Mouse (Mus musculus): ENCODE results near the gene Grik3. TPM values are rescaled to one million over a fixed set of nuclear protein-coding genes. Genes with fewer than 3 reads are reported as not detected.

The Grik3 gene
- polyA plus RNA-seq, 1 experiment from 2014 or later: 0.12 TPM

DNA sequence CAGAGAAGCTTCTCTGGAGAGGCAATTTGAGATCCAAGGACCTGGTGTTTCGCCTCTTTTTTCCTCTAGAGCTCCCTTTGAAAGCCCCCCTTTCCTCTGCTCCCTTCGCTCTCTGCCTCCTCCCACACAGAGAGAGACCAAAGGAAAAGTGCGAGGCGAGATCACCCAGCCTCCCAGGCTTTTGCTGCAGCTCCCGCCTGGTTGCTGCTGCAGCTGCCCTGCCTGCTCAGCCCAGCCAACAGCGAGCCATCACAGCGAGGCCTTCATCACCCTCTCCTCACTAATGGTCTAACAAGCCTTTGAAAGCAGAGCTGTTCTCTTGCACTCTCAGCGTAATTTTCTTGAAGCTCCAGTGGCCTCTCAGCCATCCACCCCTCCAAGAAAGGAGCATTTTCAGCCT, 196.6 kb downstream of the Grik3 start:
- TF ChIP-seq EP300 (optimal IDR thresholded peaks at IDR 0.05) (no peak), CTCF (IDR thresholded peaks at IDR 0.05; ENCODE audit: low read depth) (no peak)

DNA sequence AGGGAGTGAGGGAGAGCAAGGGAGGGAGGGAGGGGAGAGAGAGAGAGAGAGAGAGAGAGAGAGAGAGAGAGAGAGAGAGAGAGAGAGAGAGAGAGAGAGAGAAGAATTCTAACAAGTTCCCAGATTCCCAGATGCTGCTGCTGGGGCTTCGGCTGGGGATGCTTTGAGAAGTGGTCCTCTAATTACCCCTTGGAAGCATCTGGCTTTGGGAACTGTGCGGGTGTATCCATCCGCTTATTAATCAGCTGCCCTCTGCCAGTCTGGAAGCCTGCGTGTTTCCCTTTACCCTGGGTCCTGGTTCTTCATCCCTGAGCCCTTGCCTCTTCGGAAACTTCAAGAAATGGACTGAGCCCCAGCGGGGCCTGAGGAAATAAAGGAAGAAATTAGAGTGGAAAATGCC, 204.9 kb downstream of the Grik3 start:
- Histone ChIP-seq H3K4me2 (replicated peaks; ENCODE audit: low read depth) (no peak overlapping the region), H3K4me1 (replicated peaks; ENCODE audit: control insufficient read depth, insufficient read depth) (no peaks in the 10 kb centered on the region), H3K27me3 (ENCODE audit: control insufficient read depth, insufficient read depth, low read length) (no peaks in the 10 kb centered on the region), H3K9ac (ENCODE audit: low read length) (no peak overlapping the region), H3K9me3 (ENCODE audit: control insufficient read depth, low read length) (no peaks in the 10 kb centered on the region), H3K27ac (replicated peaks) (no peak overlapping the region), H3K4me3 (ENCODE audit: low read depth, low read length) (no peak overlapping the region), H3K36me3 (ENCODE audit: control insufficient read depth, insufficient read depth, low read length) (no peaks in the 10 kb centered on the region)
- TF ChIP-seq CTCF (IDR thresholded peaks at IDR 0.05; ENCODE audit: low read depth) (no peak), EP300 (optimal IDR thresholded peaks at IDR 0.05) (no peak)
- DNase-seq (ENCODE audit: low spot score) (no peak), ATAC-seq (ENCODE audit: low FRiP score, low TSS enrichment) (no peak)
- 65% methylated on average over 6 of the region's 6 CpGs for WGBS

More for the DNA sequence above, 196.6 kb downstream of the Grik3 start:
- DNase-seq (ENCODE audit: low spot score) (no peak), ATAC-seq (ENCODE audit: low FRiP score, low TSS enrichment) (no peak)
- H3K27me3 ChIP-seq (ENCODE audit: control insufficient read depth, insufficient read depth, low read length): no peaks in the 10 kb centered on the region
- H3K9me3 ChIP-seq (ENCODE audit: control insufficient read depth, low read length): no peaks in the 10 kb centered on the region
- H3K4me2 ChIP-seq (replicated peaks; ENCODE audit: low read depth): no peak overlapping the region
- 40% methylated on average over 8 of the region's 8 CpGs for WGBS
- no peaks in the 10 kb centered on the region for H3K36me3 ChIP-seq (ENCODE audit: control insufficient read depth, insufficient read depth, low read length)
- H3K9ac ChIP-seq (ENCODE audit: low read length): no peak overlapping the region
- H3K27ac ChIP-seq (replicated peaks): no peak overlapping the region
- no peak overlapping the region for H3K4me3 ChIP-seq (ENCODE audit: low read depth, low read length)
- no peaks in the 10 kb centered on the region for H3K4me1 ChIP-seq (replicated peaks; ENCODE audit: control insufficient read depth, insufficient read depth)

DNA sequence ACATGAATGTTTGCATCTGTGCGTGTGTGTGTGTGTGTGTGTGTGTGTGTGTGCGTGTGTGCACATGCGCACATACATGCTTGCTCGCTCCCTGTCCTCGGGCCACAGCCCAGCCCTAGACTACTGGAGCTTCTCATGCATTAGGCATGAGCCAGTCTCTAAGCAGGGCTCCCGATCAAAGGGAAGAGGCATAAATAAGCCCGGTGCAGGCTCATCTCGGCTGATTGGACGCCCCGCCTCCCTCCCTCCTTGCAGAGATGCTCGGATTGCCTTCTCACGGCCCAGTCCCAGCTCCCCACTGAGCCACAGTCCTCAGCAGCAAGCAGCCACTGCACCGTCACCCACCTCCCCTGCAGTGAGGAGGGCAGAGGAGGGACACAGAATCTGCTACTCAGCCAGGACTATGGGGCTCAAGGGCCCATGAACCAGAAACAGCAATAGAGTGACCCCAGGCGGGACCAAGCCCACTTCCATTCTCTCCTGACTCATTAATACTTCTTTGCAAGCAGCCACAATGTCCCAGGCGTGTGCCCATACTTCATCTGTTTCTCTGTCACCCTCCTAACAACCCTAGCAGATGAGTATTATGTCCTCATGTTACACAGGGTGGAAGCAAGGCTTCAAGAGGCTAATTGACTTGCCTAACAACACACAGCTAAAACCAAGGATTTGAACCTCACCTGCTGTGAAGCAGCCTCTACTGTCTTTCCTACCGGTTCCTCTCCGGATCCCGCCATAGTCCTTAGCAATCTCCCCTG, 205.9 kb downstream of the Grik3 start:
- Histone ChIP-seq H3K4me2 (replicated peaks; ENCODE audit: low read depth) (no peak overlapping the region), H3K9me3 (ENCODE audit: control insufficient read depth, low read length) (no peaks in the 10 kb centered on the region), H3K27me3 (ENCODE audit: control insufficient read depth, insufficient read depth, low read length) (no peaks in the 10 kb centered on the region), H3K36me3 (ENCODE audit: control insufficient read depth, insufficient read depth, low read length) (no peaks in the 10 kb centered on the region), H3K4me3 (ENCODE audit: low read depth, low read length) (no peak overlapping the region), H3K27ac (replicated peaks) (no peak overlapping the region), H3K4me1 (replicated peaks; ENCODE audit: control insufficient read depth, insufficient read depth) (no peaks in the 10 kb centered on the region), H3K9ac (ENCODE audit: low read length) (no peak overlapping the region)
- ATAC-seq (ENCODE audit: low FRiP score, low TSS enrichment): no peak
- 36% methylated on average over 18 of the region's 18 CpGs for WGBS
- no peak for TF ChIP-seq EP300 (optimal IDR thresholded peaks at IDR 0.05)
- TF ChIP-seq CTCF (IDR thresholded peaks at IDR 0.05; ENCODE audit: low read depth): no peak
- no peak for DNase-seq (ENCODE audit: low spot score)

DNA sequence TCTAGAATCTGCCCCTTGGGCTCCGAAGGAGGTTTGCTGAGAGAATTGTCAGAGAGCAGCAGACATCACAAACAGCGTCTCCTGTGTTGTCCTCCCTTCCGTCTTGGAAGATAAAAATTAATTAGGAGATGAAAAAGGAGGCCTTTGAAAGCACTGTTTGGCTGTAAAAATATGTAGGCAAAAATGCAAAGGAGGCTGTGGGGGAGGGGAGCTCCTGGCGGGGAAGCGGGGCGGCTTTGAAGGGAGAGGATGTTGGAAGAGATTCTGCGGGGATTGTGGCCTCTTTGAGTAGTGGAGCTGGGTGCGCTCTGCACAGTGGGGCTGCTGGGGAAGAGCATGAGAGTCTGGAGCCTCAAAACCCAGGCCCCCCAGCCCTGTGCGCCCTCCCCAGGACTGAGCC, 207.1 kb downstream of the Grik3 start:
- H3K36me3 ChIP-seq (ENCODE audit: control insufficient read depth, insufficient read depth, low read length): no peaks in the 10 kb centered on the region
- H3K27ac ChIP-seq (replicated peaks): no peak overlapping the region
- H3K27me3 ChIP-seq (ENCODE audit: control insufficient read depth, insufficient read depth, low read length): no peaks in the 10 kb centered on the region
- no peak for TF ChIP-seq CTCF (IDR thresholded peaks at IDR 0.05; ENCODE audit: low read depth)
- TF ChIP-seq EP300 (optimal IDR thresholded peaks at IDR 0.05): no peak
- H3K9me3 ChIP-seq (ENCODE audit: control insufficient read depth, low read length): no peaks in the 10 kb centered on the region
- ATAC-seq (ENCODE audit: low FRiP score, low TSS enrichment) (no peak), DNase-seq (ENCODE audit: low spot score) (no peak)
- WGBS: 27% methylated on average over 9 of the region's 9 CpGs
- H3K4me1 ChIP-seq (replicated peaks; ENCODE audit: control insufficient read depth, insufficient read depth): no peaks in the 10 kb centered on the region
- no peak overlapping the region for H3K9ac ChIP-seq (ENCODE audit: low read length)
- H3K4me2 ChIP-seq (replicated peaks; ENCODE audit: low read depth): no peak overlapping the region
- H3K4me3 ChIP-seq (ENCODE audit: low read depth, low read length): no peak overlapping the region

DNA sequence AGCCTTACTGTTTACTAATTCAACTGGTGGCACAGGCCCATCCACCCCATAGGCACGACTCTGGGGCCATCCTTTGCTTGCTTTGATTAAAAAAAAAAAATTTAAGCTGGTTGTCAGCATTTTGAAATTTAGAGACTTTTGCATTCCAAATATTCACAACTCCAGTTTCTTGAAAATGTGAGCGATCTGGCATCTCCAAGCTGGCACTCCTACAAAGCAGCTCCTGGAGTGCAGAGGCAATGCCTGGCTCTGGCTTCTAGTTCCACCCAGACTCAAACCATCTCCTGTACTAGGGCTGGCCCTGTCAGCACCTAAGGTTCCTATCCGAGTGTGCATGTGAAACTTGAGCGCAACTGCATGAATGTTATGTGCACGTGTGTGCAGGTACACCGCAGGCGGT, 208.6 kb downstream of the Grik3 start:
- H3K27me3 ChIP-seq (ENCODE audit: control insufficient read depth, insufficient read depth, low read length): no peaks in the 10 kb centered on the region
- H3K9ac ChIP-seq (ENCODE audit: low read length): no peak overlapping the region
- no peaks in the 10 kb centered on the region for H3K9me3 ChIP-seq (ENCODE audit: control insufficient read depth, low read length)
- no peak overlapping the region for H3K27ac ChIP-seq (replicated peaks)
- no peaks in the 10 kb centered on the region for H3K36me3 ChIP-seq (ENCODE audit: control insufficient read depth, insufficient read depth, low read length)
- ATAC-seq (ENCODE audit: low FRiP score, low TSS enrichment) (no peak), DNase-seq (ENCODE audit: low spot score) (no peak)
- H3K4me2 ChIP-seq (replicated peaks; ENCODE audit: low read depth): no peak overlapping the region
- H3K4me1 ChIP-seq (replicated peaks; ENCODE audit: control insufficient read depth, insufficient read depth): no peaks in the 10 kb centered on the region
- no peak for TF ChIP-seq CTCF (IDR thresholded peaks at IDR 0.05; ENCODE audit: low read depth)
- no peak for TF ChIP-seq EP300 (optimal IDR thresholded peaks at IDR 0.05)
- WGBS: 77% methylated on average over 7 of the region's 7 CpGs
- no peak overlapping the region for H3K4me3 ChIP-seq (ENCODE audit: low read depth, low read length)

DNA sequence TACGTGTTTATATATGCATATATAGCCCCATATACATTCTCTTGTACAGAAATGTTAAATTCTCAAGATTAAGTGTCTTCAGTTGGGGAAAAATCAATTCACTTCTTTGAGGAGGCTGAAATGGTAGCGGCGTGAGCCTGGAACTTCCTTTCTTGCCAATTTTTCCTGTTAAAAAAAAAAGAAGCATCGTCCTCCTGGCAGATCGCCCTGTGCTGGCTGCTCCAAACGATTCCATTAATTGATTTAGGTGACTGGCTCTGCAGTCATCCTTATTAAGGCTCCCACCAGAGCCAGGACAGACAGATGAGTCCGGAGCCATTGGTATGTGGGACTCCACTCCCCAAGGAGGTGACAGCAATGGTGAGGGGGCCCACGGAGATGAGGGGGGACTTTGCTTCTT, 209.8 kb downstream of the Grik3 start:
- no peak overlapping the region for H3K27ac ChIP-seq (replicated peaks)
- TF ChIP-seq EP300 (optimal IDR thresholded peaks at IDR 0.05) (no peak), CTCF (IDR thresholded peaks at IDR 0.05; ENCODE audit: low read depth) (no peak)
- H3K4me2 ChIP-seq (replicated peaks; ENCODE audit: low read depth): no peak overlapping the region
- no peaks in the 10 kb centered on the region for H3K9me3 ChIP-seq (ENCODE audit: control insufficient read depth, low read length)
- ATAC-seq (ENCODE audit: low FRiP score, low TSS enrichment): no peak
- H3K4me3 ChIP-seq (ENCODE audit: low read depth, low read length): no peak overlapping the region
- 43% methylated on average over 8 of the region's 8 CpGs for WGBS
- no peak for DNase-seq (ENCODE audit: low spot score)
- H3K9ac ChIP-seq (ENCODE audit: low read length): no peak overlapping the region
- no peaks in the 10 kb centered on the region for H3K4me1 ChIP-seq (replicated peaks; ENCODE audit: control insufficient read depth, insufficient read depth)
- no peaks in the 10 kb centered on the region for H3K27me3 ChIP-seq (ENCODE audit: control insufficient read depth, insufficient read depth, low read length)
- no peaks in the 10 kb centered on the region for H3K36me3 ChIP-seq (ENCODE audit: control insufficient read depth, insufficient read depth, low read length)
